Mouse (Mus musculus): ENCODE data around the gene Il31ra.

DNA sequence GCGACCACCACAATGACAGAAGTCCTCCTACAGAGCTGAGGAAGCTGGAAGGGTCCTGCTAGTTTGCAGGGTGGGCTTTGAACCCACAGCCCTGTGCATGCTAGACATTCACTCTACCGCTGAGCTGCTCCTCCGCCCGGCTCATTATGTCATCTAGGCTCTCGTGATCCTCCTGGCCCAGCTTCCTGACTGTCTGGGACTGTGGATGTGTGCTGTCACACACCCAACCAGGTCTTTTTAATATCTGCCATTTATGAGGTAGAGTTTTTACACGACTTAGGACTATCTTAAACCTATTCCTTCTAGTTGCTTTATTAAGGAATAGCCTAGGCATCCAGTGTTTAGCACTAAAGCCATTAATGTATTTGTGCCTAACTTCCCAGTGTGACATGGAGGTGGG lies 88.7 kb downstream of the Il31ra start:
- no peak for TF ChIP-seq CTCF (IDR thresholded peaks at IDR 0.05; ENCODE audit: extremely low read depth, insufficient read depth, insufficient read length, insufficient replicate concordance)
- no peak for TF ChIP-seq POLR2A (IDR thresholded peaks at IDR 0.05; ENCODE audit: low read depth, low read length)

Data from spleen, adult 2 months (tissue).